Mouse (Mus musculus): ENCODE data around the gene Prr11. TPM values are rescaled to one million over a fixed set of nuclear protein-coding genes. Genes with fewer than 3 reads are reported as not detected.

Prr11 gene
- total and polyA plus RNA-seq, 3 experiments, result 8.8 to 47.1 (median 16.6) TPM

DNA sequence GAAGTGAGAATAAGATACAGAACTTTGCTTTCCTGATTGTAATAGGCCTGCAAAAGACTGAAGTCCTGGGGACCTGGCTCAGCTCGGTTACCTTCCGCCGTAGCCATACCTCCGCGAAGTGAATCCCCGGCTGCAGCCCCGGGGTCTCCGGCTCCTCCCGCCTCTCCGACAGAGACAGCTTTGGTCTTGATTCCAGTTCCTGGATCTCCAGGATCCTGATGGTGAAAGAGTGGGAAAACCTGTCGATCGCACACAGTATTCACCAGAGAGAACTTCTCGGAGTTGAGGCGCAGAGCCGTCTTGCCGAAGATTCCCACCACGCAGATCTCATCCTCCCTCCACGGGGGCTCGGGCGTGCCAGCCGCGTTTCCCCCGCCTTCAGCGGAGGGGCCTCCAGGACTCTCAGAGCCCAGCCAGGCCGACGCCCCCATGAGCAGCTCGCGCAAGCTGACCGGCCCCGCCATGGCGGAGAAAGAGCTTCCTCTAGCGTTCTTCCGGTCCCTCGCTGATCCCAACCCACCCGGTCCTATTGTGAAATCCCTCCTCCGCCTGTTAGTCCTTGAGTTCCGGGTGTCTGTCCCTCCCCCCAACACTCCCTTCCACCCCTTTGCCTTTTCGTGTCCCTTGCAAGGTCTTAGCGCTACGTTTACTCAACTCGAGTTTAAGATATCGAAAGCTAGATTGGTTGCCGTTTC lies 22.1 kb downstream of the Prr11 start, which contains the start of gene Smg8 (continued):
- TF ChIP-seq RAD21 (IDR thresholded peaks at IDR 0.05; ENCODE audit: low read depth, low read length) (no peak), UBTF (IDR thresholded peaks at IDR 0.05; ENCODE audit: low read depth, low read length) (no peak), JUN (IDR thresholded peaks at IDR 0.05; ENCODE audit: insufficient read depth, low read depth, low read length) (no peak), TBP (conservative IDR thresholded peaks at IDR 0.05; ENCODE audit: low read depth, low read length) (peak; percentile 92), MAZ (IDR thresholded peaks at IDR 0.05; ENCODE audit: low read depth, low read length) (peak; percentile 97), IRF4 (IDR thresholded peaks at IDR 0.05; ENCODE audit: low read depth, low read length) (peak; percentile 81), MEF2A (IDR thresholded peaks at IDR 0.05; ENCODE audit: borderline replicate concordance, low read depth, low read length) (peak; percentile 87), MYC (IDR thresholded peaks at IDR 0.05; ENCODE audit: low read depth, low read length) (peak; percentile 65; the same call in 1 of the 2 replicates), BHLHE40 (IDR thresholded peaks at IDR 0.05; ENCODE audit: low read depth, low read length) (no peak), HCFC1 (IDR thresholded peaks at IDR 0.05; ENCODE audit: low read depth, low read length) (peak; percentile 98), KAT2A (IDR thresholded peaks at IDR 0.05; ENCODE audit: insufficient replicate concordance, low read length) (peak; percentile 91; the same call in 1 of the 2 replicates), PAX5 (IDR thresholded peaks at IDR 0.05; ENCODE audit: low read length) (no peak), ETS1 (conservative IDR thresholded peaks at IDR 0.05; ENCODE audit: low read depth, low read length) (no peak; the same call in 1 of the 2 replicates), GABPA (IDR thresholded peaks at IDR 0.05; ENCODE audit: insufficient replicate concordance, low read depth, low read length) (peak; percentile 45; the same call in 1 of the 2 replicates), ZNF384 (IDR thresholded peaks at IDR 0.05; ENCODE audit: low read depth, low read length) (0 out of 2 replicates have a peak, but pooled peaks have one; percentile 13)

DNA sequence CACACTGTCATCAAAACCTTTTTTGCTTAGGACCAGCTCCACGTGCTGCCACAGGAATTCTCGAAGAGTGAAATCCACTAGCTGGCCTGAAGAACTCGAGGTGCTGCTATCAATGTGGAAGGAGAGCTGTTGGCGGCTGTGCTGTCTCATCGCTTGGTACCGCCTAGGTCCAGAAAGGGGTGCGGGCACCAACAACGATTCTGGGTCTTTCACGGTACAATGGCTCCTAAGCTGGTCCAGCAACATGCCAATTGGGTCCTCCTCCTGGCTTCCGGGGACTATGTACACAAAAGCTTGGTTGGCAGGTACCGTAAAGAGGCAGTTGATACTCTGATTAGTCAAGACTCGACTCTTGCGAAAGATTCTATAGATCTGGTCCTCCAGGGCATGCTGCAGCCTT lies 23.0 kb downstream of the Prr11 start:
- Histone ChIP-seq H3K9ac (ENCODE audit: insufficient read depth, low read depth) (peak overlapping the region; percentile 66; the same call in 1 of the 2 replicates), H3K27me3 (replicated peaks) (no peaks in the 10 kb centered on the region), H3K4me3 (replicated peaks in 1 of 3; ENCODE audit: low read depth in 2 of 3, low read length in 2 of 3, poor library complexity in 1 of 3) (peak overlapping the region; percentile 85 to 99 (median 91)), H3K4me1 (ENCODE audit: control insufficient read depth in 1 of 2, insufficient read depth in 2 of 2) (peaks cover 12 to 41% of the 10 kb centered on the region in 2 experiments), H3K27ac (ENCODE audit: insufficient read depth, low read depth) (no peak overlapping the region), H3K36me3 (replicated peaks in 1 of 2; ENCODE audit: control insufficient read depth in 1 of 2, insufficient read depth in 1 of 2, low read length in 1 of 2) (peaks cover 24 to 59% of the 10 kb centered on the region in 2 experiments), H3K9me3 (replicated peaks; ENCODE audit: low read length) (no peaks in the 10 kb centered on the region), H3K79me2 (replicated peaks; ENCODE audit: control insufficient read depth, extremely low read depth, insufficient read depth, poor library complexity, severe bottlenecking) (peaks cover 41% of the 10 kb centered on the region), H3K4me2 (ENCODE audit: insufficient read depth, low read depth, poor library complexity, severe bottlenecking) (peak overlapping the region; percentile 95)
- no peak for TF ChIP-seq MEF2A (IDR thresholded peaks at IDR 0.05; ENCODE audit: borderline replicate concordance, low read depth, low read length)
- no peak for TF ChIP-seq NELFE (IDR thresholded peaks at IDR 0.05; ENCODE audit: low read depth, low read length)
- no peak for TF ChIP-seq ETS1 (conservative IDR thresholded peaks at IDR 0.05; ENCODE audit: low read depth, low read length)
- TF ChIP-seq RCOR1 (conservative IDR thresholded peaks at IDR 0.05; ENCODE audit: low read depth, low read length), result no peak
- TF ChIP-seq TCF12 (IDR thresholded peaks at IDR 0.05; ENCODE audit: low read depth, low read length), result no peak
- TF ChIP-seq RAD21 (IDR thresholded peaks at IDR 0.05; ENCODE audit: low read depth, low read length), result no peak
- TF ChIP-seq EP300 (IDR thresholded peaks at IDR 0.05; ENCODE audit: low read length), result no peak
- no peak for TF ChIP-seq SMC3 (IDR thresholded peaks at IDR 0.05; ENCODE audit: low read depth, low read length)
- dilution Hi-C loops (cut with MboI; ENCODE audit: extremely low pct_ligation_motif_present, extremely low pct_unique_long_range_greater_than_20kb, low sequenced_read_pairs), result no loop called here
- in situ Hi-C loops (cut with MboI; ENCODE audit: low pct_ligation_motif_present, low pct_unique_long_range_greater_than_20kb, low sequenced_read_pairs), result no loop called here
- no peak for DNase-seq (ENCODE audit: extremely low read depth)

All from CH12.LX (cell line).